Mouse (Mus musculus) lung, postnatal 0 days (tissue): ENCODE measurements around the gene Adk.

Experiments used
- CTCF ChIP-seq: IDR thresholded peaks from 2 replicates; pipeline ENCODE4 v1.5.1; 2016; ENCODE audit warnings: antibody characterized with exemption, mild to moderate bottlenecking
- EP300 ChIP-seq: IDR thresholded peaks from 2 replicates; pipeline ENCODE4 v1.6.1; 2016; ENCODE audit warnings: antibody characterized with exemption, mild to moderate bottlenecking, control low read depth

- TF ChIP-seq CTCF (no peak), EP300 (no peak)
These were observed 404.2 kb downstream of the Adk start for GRCm38 (mm10) chr14:21456526-21456925.
